Mouse (Mus musculus): ENCODE measurements around the gene Galntl6. TPM values are rescaled to one million over a fixed set of nuclear protein-coding genes. Genes with fewer than 3 reads are reported as not detected.

Galntl6 gene
- polyA plus RNA-seq, 1 experiment from 2014 or later: 1.2 TPM

- Histone ChIP-seq H3K36me3 (ENCODE audit: control insufficient read depth, insufficient read depth, low read length) (no peaks in the 10 kb centered on the region), H3K4me1 (ENCODE audit: control insufficient read depth, insufficient read depth, low read length) (no peaks in the 10 kb centered on the region), H3K27ac (replicated peaks; ENCODE audit: low read depth, low read length) (no peak overlapping the region), H3K4me3 (ENCODE audit: low read depth, low read length) (no peak overlapping the region), H3K4me2 (ENCODE audit: low read depth, low read length) (no peak overlapping the region), H3K9me3 (ENCODE audit: control insufficient read depth, low read length) (no peaks in the 10 kb centered on the region), H3K27me3 (replicated peaks; ENCODE audit: control insufficient read depth, insufficient read depth, low read length) (no peaks in the 10 kb centered on the region), H3K9ac (ENCODE audit: low read depth, low read length) (no peak overlapping the region)
- 34% methylated on average over 4 of the region's 4 CpGs for WGBS
- DNase-seq (ENCODE audit: low spot score) (peak; percentile 19), ATAC-seq (ENCODE audit: low read depth) (no peak)
These were observed 1119.0 kb downstream of the Galntl6 start for GRCm38 (mm10) chr8:57793455-57793854.

- 76% methylated on average over 7 of the region's 7 CpGs for WGBS
- Histone ChIP-seq H3K4me1 (ENCODE audit: control insufficient read depth, insufficient read depth, low read length) (no peaks in the 10 kb centered on the region), H3K9me3 (ENCODE audit: control insufficient read depth, low read length) (no peaks in the 10 kb centered on the region), H3K4me2 (ENCODE audit: low read depth, low read length) (no peak overlapping the region), H3K4me3 (ENCODE audit: low read depth, low read length) (no peak overlapping the region), H3K9ac (ENCODE audit: low read depth, low read length) (no peak overlapping the region), H3K27ac (replicated peaks; ENCODE audit: low read depth, low read length) (no peak overlapping the region), H3K27me3 (replicated peaks; ENCODE audit: control insufficient read depth, insufficient read depth, low read length) (no peaks in the 10 kb centered on the region), H3K36me3 (ENCODE audit: control insufficient read depth, insufficient read depth, low read length) (no peaks in the 10 kb centered on the region)
- ATAC-seq (ENCODE audit: low read depth) (no peak), DNase-seq (ENCODE audit: low spot score) (no peak)
These were observed 1120.2 kb downstream of the Galntl6 start for GRCm38 (mm10) chr8:57792246-57792645.

- no peaks in the 10 kb centered on the region for H3K36me3 ChIP-seq (ENCODE audit: control insufficient read depth, insufficient read depth, low read length)
- WGBS: 31% methylated on average over 5 of the region's 5 CpGs
- peak; percentile 44; the same call in 1 of the 2 replicates for ATAC-seq (ENCODE audit: low read depth)
- peak; percentile 73 for DNase-seq (ENCODE audit: low spot score)
- H3K9me3 ChIP-seq (ENCODE audit: control insufficient read depth, low read length): no peaks in the 10 kb centered on the region
- H3K9ac ChIP-seq (ENCODE audit: low read depth, low read length): no peak overlapping the region
- H3K27ac ChIP-seq (replicated peaks; ENCODE audit: low read depth, low read length): no peak overlapping the region
- H3K4me1 ChIP-seq (ENCODE audit: control insufficient read depth, insufficient read depth, low read length): no peaks in the 10 kb centered on the region
- H3K4me3 ChIP-seq (ENCODE audit: low read depth, low read length): no peak overlapping the region
- H3K4me2 ChIP-seq (ENCODE audit: low read depth, low read length): no peak overlapping the region
- H3K27me3 ChIP-seq (replicated peaks; ENCODE audit: control insufficient read depth, insufficient read depth, low read length): no peaks in the 10 kb centered on the region
These were observed 1121.1 kb downstream of the Galntl6 start for GRCm38 (mm10) chr8:57791309-57791721.

GRCm38 (mm10) chr8:57779551-57779950 is 1132.9 kb downstream of the Galntl6 start:
- Histone ChIP-seq H3K4me2 (ENCODE audit: low read depth, low read length) (no peak overlapping the region), H3K9me3 (ENCODE audit: control insufficient read depth, low read length) (no peaks in the 10 kb centered on the region), H3K4me1 (ENCODE audit: control insufficient read depth, insufficient read depth, low read length) (no peaks in the 10 kb centered on the region), H3K36me3 (ENCODE audit: control insufficient read depth, insufficient read depth, low read length) (no peaks in the 10 kb centered on the region), H3K4me3 (ENCODE audit: low read depth, low read length) (no peak overlapping the region), H3K27ac (replicated peaks; ENCODE audit: low read depth, low read length) (no peak overlapping the region), H3K9ac (ENCODE audit: low read depth, low read length) (no peak overlapping the region), H3K27me3 (replicated peaks; ENCODE audit: control insufficient read depth, insufficient read depth, low read length) (no peaks in the 10 kb centered on the region)
- DNase-seq (ENCODE audit: low spot score): no peak
- 75% methylated on average over 7 of the region's 7 CpGs for WGBS
- no peak for ATAC-seq (ENCODE audit: low read depth)

GRCm38 (mm10) chr8:57777988-57778721 is 1134.3 kb downstream of the Galntl6 start:
- Histone ChIP-seq H3K4me1 (ENCODE audit: control insufficient read depth, insufficient read depth, low read length) (no peaks in the 10 kb centered on the region), H3K36me3 (ENCODE audit: control insufficient read depth, insufficient read depth, low read length) (no peaks in the 10 kb centered on the region), H3K27ac (replicated peaks; ENCODE audit: low read depth, low read length) (no peak overlapping the region), H3K9ac (ENCODE audit: low read depth, low read length) (no peak overlapping the region), H3K9me3 (ENCODE audit: control insufficient read depth, low read length) (no peaks in the 10 kb centered on the region), H3K27me3 (replicated peaks; ENCODE audit: control insufficient read depth, insufficient read depth, low read length) (no peaks in the 10 kb centered on the region), H3K4me2 (ENCODE audit: low read depth, low read length) (no peak overlapping the region), H3K4me3 (ENCODE audit: low read depth, low read length) (no peak overlapping the region)
- no peak for DNase-seq (ENCODE audit: low spot score)
- ATAC-seq (ENCODE audit: low read depth): no peak
- 69% methylated on average over 7 of the region's 7 CpGs for WGBS

GRCm38 (mm10) chr8:57776723-57777122 is 1135.7 kb downstream of the Galntl6 start:
- Histone ChIP-seq H3K36me3 (ENCODE audit: control insufficient read depth, insufficient read depth, low read length) (no peaks in the 10 kb centered on the region), H3K9me3 (ENCODE audit: control insufficient read depth, low read length) (no peaks in the 10 kb centered on the region), H3K9ac (ENCODE audit: low read depth, low read length) (no peak overlapping the region), H3K27me3 (replicated peaks; ENCODE audit: control insufficient read depth, insufficient read depth, low read length) (no peaks in the 10 kb centered on the region), H3K4me1 (ENCODE audit: control insufficient read depth, insufficient read depth, low read length) (no peaks in the 10 kb centered on the region), H3K4me3 (ENCODE audit: low read depth, low read length) (no peak overlapping the region), H3K27ac (replicated peaks; ENCODE audit: low read depth, low read length) (no peak overlapping the region), H3K4me2 (ENCODE audit: low read depth, low read length) (no peak overlapping the region)
- DNase-seq (ENCODE audit: low spot score) (no peak), ATAC-seq (ENCODE audit: low read depth) (no peak)
- WGBS: 31% methylated on average over 7 of the region's 7 CpGs

- DNase-seq (ENCODE audit: low spot score) (peak; percentile 63), ATAC-seq (ENCODE audit: low read depth) (peak; percentile 84)
- H3K9ac ChIP-seq (ENCODE audit: low read depth, low read length): no peak overlapping the region
- H3K36me3 ChIP-seq (ENCODE audit: control insufficient read depth, insufficient read depth, low read length): no peaks in the 10 kb centered on the region
- H3K27me3 ChIP-seq (replicated peaks; ENCODE audit: control insufficient read depth, insufficient read depth, low read length): no peaks in the 10 kb centered on the region
- no peak overlapping the region for H3K4me3 ChIP-seq (ENCODE audit: low read depth, low read length)
- no peaks in the 10 kb centered on the region for H3K4me1 ChIP-seq (ENCODE audit: control insufficient read depth, insufficient read depth, low read length)
- H3K27ac ChIP-seq (replicated peaks; ENCODE audit: low read depth, low read length): no peak overlapping the region
- no peak overlapping the region for H3K4me2 ChIP-seq (ENCODE audit: low read depth, low read length)
- H3K9me3 ChIP-seq (ENCODE audit: control insufficient read depth, low read length): no peaks in the 10 kb centered on the region
- WGBS: 47% methylated on average over 12 of the region's 12 CpGs
These were observed 1139.6 kb downstream of the Galntl6 start for GRCm38 (mm10) chr8:57772732-57773265.

GRCm38 (mm10) chr8:57767541-57767940 is 1144.9 kb downstream of the Galntl6 start:
- DNase-seq (ENCODE audit: low spot score) (no peak), ATAC-seq (ENCODE audit: low read depth) (no peak)
- 30% methylated on average over 2 of the region's 2 CpGs for WGBS
- Histone ChIP-seq H3K36me3 (ENCODE audit: control insufficient read depth, insufficient read depth, low read length) (no peaks in the 10 kb centered on the region), H3K4me3 (ENCODE audit: low read depth, low read length) (no peak overlapping the region), H3K27ac (replicated peaks; ENCODE audit: low read depth, low read length) (no peak overlapping the region), H3K9me3 (ENCODE audit: control insufficient read depth, low read length) (no peaks in the 10 kb centered on the region), H3K9ac (ENCODE audit: low read depth, low read length) (no peak overlapping the region), H3K4me2 (ENCODE audit: low read depth, low read length) (no peak overlapping the region), H3K4me1 (ENCODE audit: control insufficient read depth, insufficient read depth, low read length) (no peaks in the 10 kb centered on the region), H3K27me3 (replicated peaks; ENCODE audit: control insufficient read depth, insufficient read depth, low read length) (no peaks in the 10 kb centered on the region)
